Mouse (Mus musculus) midbrain, postnatal 0 days (tissue): ENCODE measurements at regions not wholly inside any gene's neighbourhood (a gene's known extent, or its start where the extent isn't known, plus 50 kb on each side); places are given as distances from the start of the nearest gene placed in this dataset.

Experiments
- ATAC-seq: fragments of 200-750 bp; cut with Nextera tagmentation; 2 replicates; pipeline ENCODE4 v1.8.0; 2017; ENCODE audit warnings: moderate number of reproducible peaks, mild to moderate bottlenecking, moderate TSS enrichment, moderate library complexity; ENCODE audit not compliant: low FRiP score
- DNase-seq: peaks from one replicate; pipeline ENCODE4 v3.0.0-alpha.2; 2015; ENCODE audit warnings: low spot score
- H3K27ac ChIP-seq: fragments of 300-500 bp; sonication (generic); 2 replicates; pipeline ENCODE4 v1.5.1; 2014; ENCODE audit warnings: low read depth, mild to moderate bottlenecking, low read length, mixed read lengths
- H3K27me3 ChIP-seq: fragments of 300-500 bp; sonication (generic); 2 replicates; pipeline ENCODE4 v1.6.1; 2014; ENCODE audit warnings: low read length, control low read depth, mixed read lengths; ENCODE audit not compliant: insufficient read depth
- H3K36me3 ChIP-seq: fragments of 300-500 bp; sonication (generic); 2 replicates; pipeline ENCODE4 v1.6.1; 2014; ENCODE audit warnings: low read length, control low read depth, mixed read lengths; ENCODE audit not compliant: insufficient read depth
- H3K4me1 ChIP-seq: fragments of 300-500 bp; sonication (generic); 2 replicates; pipeline ENCODE4 v1.6.1; 2014; ENCODE audit warnings: mild to moderate bottlenecking, control low read depth, antibody characterized with exemption, low read length, mixed read lengths; ENCODE audit not compliant: insufficient read depth
- H3K4me2 ChIP-seq: fragments of 300-500 bp; sonication (generic); 2 replicates; pipeline ENCODE4 v1.6.1; 2014; ENCODE audit warnings: low read depth, mild to moderate bottlenecking, low read length, mixed read lengths; ENCODE audit not compliant: poor library complexity, severe bottlenecking
- H3K4me3 ChIP-seq: fragments of 300-500 bp; sonication (generic); 2 replicates; pipeline ENCODE4 v1.5.1; 2014; ENCODE audit warnings: low read depth, mild to moderate bottlenecking, low read length, moderate library complexity
- H3K9ac ChIP-seq: fragments of 300-500 bp; sonication (generic); replicated peaks from 2 replicates; pipeline ENCODE4 v1.6.1; 2014; ENCODE audit warnings: mild to moderate bottlenecking, low read length, moderate library complexity, mixed read lengths; ENCODE audit not compliant: poor library complexity, severe bottlenecking
- H3K9me3 ChIP-seq: fragments of 300-500 bp; sonication (generic); 2 replicates; pipeline ENCODE4 v1.6.1; 2016; ENCODE audit warnings: low read length, control low read depth
- CTCF ChIP-seq: IDR thresholded peaks from 2 replicates; pipeline ENCODE4 v1.5.1; 2016; ENCODE audit warnings: antibody characterized with exemption, mild to moderate bottlenecking
- WGBS: fragments of 180-500 bp; shearing (Covaris S2); extraction: QIAGEN DNeasy Blood & Tissue Kit; methylation state at CpG from one replicate; pipeline ENCODE4 v1.1.7; 2014; 5-methylcytosine and 5-hydroxymethylcytosine counted together

DNA sequence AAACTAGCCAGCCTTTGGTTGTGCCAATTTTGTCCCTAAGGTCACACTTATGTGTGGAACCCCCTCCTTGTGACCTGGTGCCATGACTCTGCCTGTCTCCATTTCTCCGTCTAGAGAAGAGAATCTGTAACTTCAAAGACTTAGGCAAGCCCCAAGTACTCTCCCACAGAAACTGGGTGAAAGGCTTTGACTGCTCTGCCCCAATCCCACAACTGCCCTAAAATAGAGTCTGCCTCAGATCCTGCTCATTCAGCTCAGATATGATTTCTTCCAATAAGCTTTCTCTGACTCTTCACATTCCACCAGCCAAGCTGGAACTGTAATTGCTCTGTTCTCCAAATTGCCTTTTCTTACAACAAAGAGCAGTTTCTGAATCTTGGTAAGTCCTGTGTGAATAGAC, 107.4 kb upstream of the Bcl6 start:
- no peaks in the 10 kb centered on the region for H3K4me1 ChIP-seq
- ATAC-seq (no peak), DNase-seq (no peak)
- no peaks in the 10 kb centered on the region for H3K36me3 ChIP-seq
- no peaks in the 10 kb centered on the region for H3K27me3 ChIP-seq
- no peak overlapping the region for H3K4me2 ChIP-seq
- H3K4me3 ChIP-seq = no peak overlapping the region
- 69% methylated on average over 1 of the region's 1 CpGs for WGBS
- no peak overlapping the region for H3K27ac ChIP-seq
- TF ChIP-seq CTCF = no peak
- no peak overlapping the region for H3K9ac ChIP-seq
- no peaks in the 10 kb centered on the region for H3K9me3 ChIP-seq

- TF ChIP-seq CTCF = no peak
- DNase-seq (no peak), ATAC-seq (no peak)
- Histone ChIP-seq H3K4me3 (no peak overlapping the region), H3K4me2 (no peak overlapping the region), H3K27ac (no peak overlapping the region), H3K4me1 (no peaks in the 10 kb centered on the region), H3K36me3 (no peaks in the 10 kb centered on the region), H3K9ac (no peak overlapping the region), H3K27me3 (no peaks in the 10 kb centered on the region), H3K9me3 (no peaks in the 10 kb centered on the region)
- WGBS = 94% methylated on average over 4 of the region's 4 CpGs
Observed at GRCm38 (mm10) chr16:24095630-24096029, 107.0 kb upstream of the Bcl6 start.

GRCm38 (mm10) chr16:24094566-24094965, 105.9 kb upstream of the Bcl6 start:
- H3K9me3 ChIP-seq = no peaks in the 10 kb centered on the region
- H3K27ac ChIP-seq = no peak overlapping the region
- no peak for ATAC-seq
- no peak for DNase-seq
- no peak overlapping the region for H3K4me3 ChIP-seq
- no peak for TF ChIP-seq CTCF
- H3K9ac ChIP-seq = no peak overlapping the region
- 93% methylated on average over 6 of the region's 6 CpGs for WGBS
- no peaks in the 10 kb centered on the region for H3K27me3 ChIP-seq
- no peak overlapping the region for H3K4me2 ChIP-seq
- H3K36me3 ChIP-seq = no peaks in the 10 kb centered on the region
- H3K4me1 ChIP-seq = no peaks in the 10 kb centered on the region

DNA sequence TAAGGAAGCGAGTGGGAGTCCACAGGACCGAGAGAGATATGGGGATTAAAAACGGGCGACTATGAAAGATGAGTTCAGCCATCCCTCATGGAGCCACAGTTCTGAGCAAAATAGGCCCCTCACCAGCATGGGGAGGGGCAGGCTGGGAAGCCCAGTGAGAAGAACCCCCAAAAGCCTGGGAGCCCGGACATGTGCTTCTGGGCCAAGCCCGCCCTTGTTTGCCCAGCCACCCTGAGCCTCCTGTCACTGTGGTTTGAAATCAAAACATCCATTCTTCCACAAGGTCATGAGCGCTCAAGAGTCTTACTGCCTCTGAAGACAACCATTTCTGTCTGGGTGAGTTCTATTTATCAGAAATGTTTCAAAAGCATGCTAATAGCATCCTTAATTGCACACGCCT, 105.0 kb upstream of the Bcl6 start:
- Histone ChIP-seq H3K9me3 (no peaks in the 10 kb centered on the region), H3K4me1 (no peaks in the 10 kb centered on the region), H3K36me3 (no peaks in the 10 kb centered on the region), H3K27ac (no peak overlapping the region), H3K4me2 (no peak overlapping the region), H3K9ac (no peak overlapping the region), H3K27me3 (no peaks in the 10 kb centered on the region), H3K4me3 (no peak overlapping the region)
- no peak for TF ChIP-seq CTCF
- ATAC-seq = no peak
- 95% methylated on average over 8 of the region's 8 CpGs for WGBS
- DNase-seq = no peak

- Histone ChIP-seq H3K9ac (no peak overlapping the region), H3K4me3 (no peak overlapping the region), H3K27ac (no peak overlapping the region), H3K27me3 (no peaks in the 10 kb centered on the region), H3K36me3 (no peaks in the 10 kb centered on the region), H3K4me2 (no peak overlapping the region), H3K4me1 (no peaks in the 10 kb centered on the region), H3K9me3 (no peaks in the 10 kb centered on the region)
- no peak for DNase-seq
- WGBS = 66% methylated on average over 5 of the region's 5 CpGs
- TF ChIP-seq CTCF = no peak
- no peak for ATAC-seq
Observed at GRCm38 (mm10) chr16:24092616-24093525, 104.2 kb upstream of the Bcl6 start.

DNA sequence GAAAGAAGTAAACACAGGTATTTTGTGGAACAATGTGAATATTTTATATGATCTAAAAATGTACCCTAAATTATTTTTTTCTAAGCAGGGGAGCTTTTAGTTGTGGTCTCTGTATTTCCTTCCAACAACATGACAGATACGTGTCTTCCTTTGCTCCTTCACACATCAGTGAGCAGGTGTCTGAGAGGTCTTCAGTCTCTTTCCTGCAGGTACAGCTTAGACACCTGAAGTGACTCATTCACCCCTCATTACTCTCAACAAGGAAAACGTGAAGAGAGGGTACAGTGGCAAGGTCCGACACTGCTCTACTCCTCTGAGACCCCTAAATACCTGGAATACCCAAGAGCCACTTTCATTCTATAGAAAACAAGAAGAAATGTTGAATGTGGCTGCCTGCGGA, 103.5 kb upstream of the Bcl6 start:
- DNase-seq = no peak
- H3K9me3 ChIP-seq = no peaks in the 10 kb centered on the region

More for the DNA sequence above, 103.5 kb upstream of the Bcl6 start:
- TF ChIP-seq CTCF = no peak
- Histone ChIP-seq H3K36me3 (no peaks in the 10 kb centered on the region), H3K4me1 (no peaks in the 10 kb centered on the region), H3K4me2 (no peak overlapping the region), H3K9ac (no peak overlapping the region), H3K27ac (no peak overlapping the region), H3K27me3 (no peaks in the 10 kb centered on the region), H3K4me3 (no peak overlapping the region)
- 81% methylated on average over 4 of the region's 4 CpGs for WGBS
- ATAC-seq = no peak
